Mouse (Mus musculus) cerebellum, adult 2 months (tissue): Measurements from ENCODE around the gene Afap1l2.

ENCODE experiments used
- CTCF ChIP-seq: fragments of 200-500 bp; IDR thresholded peaks from 2 replicates; pipeline ENCODE4 v1.5.1; 2011; ENCODE audit warnings: low read depth, mild to moderate bottlenecking, control low read depth, low read length, moderate library complexity, borderline replicate concordance; ENCODE audit not compliant: insufficient read depth
- POLR2A ChIP-seq: fragments of 200-500 bp; IDR thresholded peaks from 2 replicates; pipeline ENCODE4 v1.6.1; 2011; ENCODE audit warnings: low read length, control low read depth, borderline replicate concordance; ENCODE audit not compliant: insufficient read depth

GRCm38 (mm10) chr19:57031582-57031981 lies 23.6 kb upstream of the Afap1l2 start:
- TF ChIP-seq CTCF (peak; percentile 80), POLR2A (no peak)
